Mouse (Mus musculus): ENCODE data around the gene Galnt5.
A peak's percentile ranks its signal among the peaks of the same experiment; 100 is the strongest.

Galnt5 gene

GRCm38 (mm10) chr2:57997752-57998430 lies at the start of gene Galnt5:
TSS of gene Galnt5 (plus strand) at chr2:57997884.
- DNase-seq (ENCODE audit: low spot score in 2 of 2), result peak in 1 of 2 experiments; percentile 19

DNA sequence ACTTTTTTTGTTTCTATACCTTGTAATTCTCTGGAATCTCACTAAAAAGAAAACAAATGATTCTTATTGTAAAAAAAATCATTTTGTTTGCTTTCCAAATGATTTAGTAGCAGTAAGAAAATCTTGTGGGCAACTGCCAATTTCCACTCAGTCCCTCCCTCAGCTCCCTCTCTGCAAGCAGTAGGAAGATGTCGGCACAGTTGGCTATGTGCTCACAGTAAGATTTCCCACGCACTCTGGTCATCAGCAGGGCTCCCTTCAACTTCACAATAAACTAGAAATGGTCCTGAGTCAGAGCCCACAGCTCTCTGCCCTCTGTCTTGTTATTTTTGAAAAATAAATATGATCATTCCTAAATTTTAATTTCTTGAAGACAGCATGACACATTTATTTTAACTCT lies 46.1 kb upstream of the Galnt5 start:
- no peak for DNase-seq (ENCODE audit: low spot score in 2 of 2)

DNA sequence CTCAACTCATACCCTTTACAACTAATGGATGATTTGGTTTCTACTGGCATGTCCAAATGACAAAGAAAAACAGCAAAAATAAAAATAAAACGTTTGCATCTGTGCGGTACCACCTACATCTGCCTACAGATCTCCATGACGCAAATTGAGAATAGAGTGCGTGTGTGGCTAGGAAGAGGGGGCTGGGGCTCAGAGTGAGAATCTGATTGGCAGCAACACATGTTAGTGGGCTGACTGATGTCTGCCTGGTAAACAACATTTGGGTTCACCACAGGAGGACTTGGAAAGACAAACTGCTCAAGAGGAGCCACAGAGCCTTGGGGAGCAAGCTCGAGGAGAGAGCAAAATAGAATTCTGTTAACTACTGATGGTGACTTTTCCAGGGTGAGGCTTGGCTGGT lies 36.9 kb upstream of the Galnt5 start:
- no peak for DNase-seq (ENCODE audit: low spot score in 2 of 2)

GRCm38 (mm10) chr2:57982248-57982647 lies 15.4 kb upstream of the Galnt5 start:
- no peak for DNase-seq (ENCODE audit: low spot score in 2 of 2)

- DNase-seq (ENCODE audit: low spot score in 2 of 2), result no peak
Measured at GRCm38 (mm10) chr2:57991084-57991483, 6.6 kb upstream of the Galnt5 start.

DNA sequence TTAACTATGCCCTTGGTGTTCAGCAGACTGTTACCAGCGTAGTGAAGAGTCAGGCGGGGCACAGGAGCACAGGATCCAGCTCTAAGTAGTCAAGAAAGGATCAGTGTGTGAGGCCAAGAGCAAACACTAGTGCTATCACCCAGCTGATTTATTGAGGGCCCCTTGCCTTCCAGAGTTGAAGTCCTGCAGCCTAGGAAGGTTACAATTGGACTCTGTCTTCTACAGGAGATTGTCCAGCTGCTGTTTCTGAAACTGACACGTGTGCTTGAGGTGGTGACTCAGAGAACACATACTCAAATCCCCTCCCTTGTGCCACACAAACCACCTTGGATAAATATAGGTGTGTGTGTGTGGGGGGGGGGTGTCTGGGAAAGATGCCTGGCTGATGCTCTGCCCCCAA lies 3.8 kb downstream of the Galnt5 start:
- DNase-seq (ENCODE audit: low spot score in 2 of 2), result peak in 1 of 2 experiments; percentile 16

GRCm38 (mm10) chr2:58007081-58007480 lies 9.4 kb downstream of the Galnt5 start:
- DNase-seq (ENCODE audit: low spot score in 2 of 2), result no peak

GRCm38 (mm10) chr2:58023556-58023955 lies 25.9 kb downstream of the Galnt5 start:
- DNase-seq (ENCODE audit: low spot score in 2 of 2), result no peak

DNA sequence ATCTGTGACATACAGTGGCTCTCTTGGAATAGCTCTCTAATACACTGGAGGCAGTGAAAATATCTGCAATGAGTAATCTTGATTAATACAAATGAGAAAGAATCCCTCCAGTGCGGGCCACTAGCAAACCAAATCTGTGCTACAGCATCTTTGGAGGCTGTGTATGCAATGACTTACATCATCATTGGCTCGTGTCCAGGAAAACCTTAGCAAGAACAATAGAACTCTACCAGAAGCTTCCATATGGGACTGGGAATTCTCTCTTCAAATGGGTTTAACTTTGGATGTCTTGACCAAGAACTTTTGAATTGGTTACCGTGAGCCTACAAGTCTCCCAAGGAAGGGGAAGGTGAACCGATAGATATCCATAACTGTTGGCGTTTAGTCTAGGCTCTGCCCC lies 29.1 kb downstream of the Galnt5 start:
- no peak for DNase-seq (ENCODE audit: low spot score in 2 of 2)

DNA sequence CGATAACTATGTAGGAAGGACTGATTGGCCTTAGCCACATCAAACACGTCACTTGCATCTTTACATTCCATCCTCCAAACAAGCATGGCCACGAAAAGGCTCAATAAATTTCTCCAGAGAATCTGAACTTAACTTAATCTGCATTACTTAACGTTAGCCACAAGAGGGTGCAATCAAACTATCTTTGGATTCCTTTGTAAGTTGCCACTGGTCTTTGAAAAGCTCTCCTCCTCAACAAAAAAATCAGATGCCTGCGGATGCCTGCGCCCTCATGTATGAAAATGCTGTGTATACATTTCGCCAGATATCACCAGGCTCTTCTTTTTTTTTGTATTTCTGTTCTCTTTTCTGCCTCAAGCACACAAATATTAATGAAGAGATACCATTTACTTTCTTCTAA lies 31.7 kb downstream of the Galnt5 start:
- no peak for DNase-seq (ENCODE audit: low spot score in 2 of 2)

GRCm38 (mm10) chr2:58031431-58031830 lies 33.7 kb downstream of the Galnt5 start:
- no peak for DNase-seq (ENCODE audit: low spot score in 2 of 2)

DNA sequence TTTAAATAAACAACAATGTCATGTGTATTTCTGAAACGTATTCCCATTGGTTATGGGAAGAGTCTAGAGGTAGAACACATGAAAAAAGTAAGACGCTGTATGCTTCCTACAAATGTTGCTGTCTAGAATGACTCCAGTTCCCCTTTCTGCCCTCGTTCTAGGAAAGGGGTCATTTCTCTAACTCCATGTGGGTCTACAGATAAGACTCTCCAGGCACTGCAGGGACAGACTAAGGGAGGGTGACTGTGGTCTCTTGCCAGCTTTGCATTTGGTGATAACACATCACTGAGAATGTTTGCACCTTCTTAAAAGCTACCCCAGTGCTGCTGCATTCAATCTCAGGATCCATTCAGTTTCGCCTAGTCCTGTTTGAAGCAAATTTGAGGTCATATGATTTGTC lies 38.0 kb downstream of the Galnt5 start:
- DNase-seq (ENCODE audit: low spot score in 2 of 2), result no peak

DNA sequence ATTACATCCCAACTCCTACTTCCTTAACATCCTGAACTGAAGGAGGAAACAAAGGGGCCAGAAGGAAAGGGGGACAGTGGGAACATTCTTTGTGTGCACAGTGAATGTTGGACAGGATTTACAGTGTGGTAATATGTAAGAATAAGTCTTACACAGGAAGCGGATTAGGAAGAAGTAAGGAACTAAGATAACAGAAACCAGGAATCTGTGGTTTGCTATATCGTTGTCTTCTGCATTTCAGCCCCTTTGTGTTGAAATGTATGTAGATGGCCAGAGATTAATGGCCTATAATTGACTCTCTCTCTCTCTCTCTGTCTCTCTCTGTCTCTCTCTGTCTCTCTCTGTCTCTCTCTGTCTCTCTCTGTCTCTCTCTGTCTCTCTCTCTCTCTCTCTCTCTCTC lies 39.2 kb downstream of the Galnt5 start:
- DNase-seq (ENCODE audit: low spot score in 2 of 2), result no peak

- no peak for DNase-seq (ENCODE audit: low spot score in 2 of 2)
Measured at GRCm38 (mm10) chr2:58041867-58042266, 44.2 kb downstream of the Galnt5 start.

DNA sequence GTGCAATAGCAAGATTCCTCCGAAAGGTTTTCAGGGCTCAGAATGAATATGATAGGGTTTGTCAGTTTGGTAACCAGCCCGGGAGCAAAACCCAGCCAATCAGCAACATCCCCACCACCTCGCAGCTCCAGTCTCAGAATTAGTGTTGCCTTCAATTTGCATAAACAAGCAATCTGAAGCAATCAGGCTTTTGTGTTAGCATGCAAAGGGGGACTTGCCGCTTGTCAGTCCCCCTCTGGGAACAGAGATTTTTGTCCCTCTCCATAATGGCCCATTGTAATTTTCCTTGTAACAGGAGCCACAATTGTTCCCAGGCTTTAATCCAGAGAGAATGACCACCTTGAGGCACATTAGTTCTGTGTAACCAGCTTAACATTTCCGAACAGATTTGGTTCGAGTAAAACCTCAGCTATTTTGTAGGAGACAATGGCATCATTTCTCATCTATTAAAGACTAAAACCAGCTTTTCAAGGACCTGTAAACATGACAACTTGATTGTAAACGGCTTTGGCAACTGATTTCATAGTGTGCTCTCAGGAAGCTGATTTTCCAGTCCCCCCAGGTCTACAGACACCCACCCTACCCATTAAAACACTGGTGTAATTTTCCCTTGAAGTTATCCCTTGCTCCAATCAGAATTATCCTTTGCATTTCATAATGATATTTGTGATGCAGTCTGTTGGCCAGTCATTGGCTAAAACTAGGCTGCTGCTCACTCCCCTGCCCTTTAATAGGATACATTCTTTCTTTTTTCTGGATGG lies 55.3 kb downstream of the Galnt5 start, which contains the start of gene Ermn:
Gene Ermn (minus strand): TSS at position 44 of the 761 bp plus-strand sequence.
- DNase-seq (ENCODE audit: low spot score in 2 of 2), result no peak

- DNase-seq (ENCODE audit: low spot score in 2 of 2), result peak; percentile 3 to 16
Measured at GRCm38 (mm10) chr2:58055383-58055782, 57.7 kb downstream of the Galnt5 start.

DNA sequence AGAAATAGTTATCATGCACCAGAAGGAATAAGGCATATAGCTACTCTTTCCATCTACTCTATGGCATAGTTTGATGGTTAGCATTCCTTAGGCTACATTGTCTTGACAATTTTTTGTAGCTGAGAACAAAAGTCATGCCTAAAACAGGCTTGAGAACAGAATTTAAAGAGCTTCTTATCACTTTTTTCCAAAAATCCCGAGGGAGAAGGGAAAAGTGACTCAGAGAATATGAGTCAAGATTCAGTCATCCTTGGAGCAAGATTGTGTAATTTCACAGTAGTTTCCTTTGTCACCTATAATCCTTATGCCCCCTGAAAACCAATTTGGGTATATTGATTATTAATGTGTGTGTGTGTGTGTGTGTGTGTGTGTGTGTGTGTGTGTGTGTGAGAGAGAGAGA lies 82.2 kb downstream of the Galnt5 start:
- DNase-seq (ENCODE audit: low spot score in 2 of 2), result no peak

- DNase-seq (ENCODE audit: low spot score in 2 of 2), result no peak
Measured at GRCm38 (mm10) chr2:58086420-58086819, 88.7 kb downstream of the Galnt5 start.

DNA sequence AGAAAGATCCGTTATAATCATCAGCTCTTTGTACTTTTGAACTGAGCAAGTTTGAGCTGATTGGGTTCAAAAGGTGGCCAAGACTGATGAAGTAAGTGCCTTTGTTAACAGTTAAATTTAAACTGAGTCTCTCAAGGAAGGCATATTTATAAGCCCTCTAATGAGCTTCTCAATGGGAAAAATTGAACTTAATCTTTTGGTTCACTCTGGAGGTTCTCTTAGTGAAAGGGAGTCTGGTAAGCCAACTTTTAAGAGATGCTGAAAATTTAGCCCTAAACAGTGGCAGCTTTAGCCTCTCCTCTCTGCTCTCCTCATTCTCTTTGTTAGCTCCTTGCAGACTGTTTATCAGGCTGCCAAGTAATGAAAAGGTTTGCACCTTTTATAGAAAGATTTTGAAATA lies 97.1 kb downstream of the Galnt5 start:
- DNase-seq (ENCODE audit: low spot score in 2 of 2), result no peak

Measured in urinary bladder, adult 18-20 months (tissue).